Mouse (Mus musculus): Measurements from ENCODE around the gene Agrp. TPM values are rescaled to one million over a fixed set of nuclear protein-coding genes. Genes with fewer than 3 reads are reported as not detected.

Gene Agrp
- polyA plus RNA-seq (2014; fragmentation: Illumina TruSeq; extraction: RNeasy Lipid Tissue Mini Kit (QIAGEN cat#74804); ENCODE audit: low read depth, low replicate concordance): not detected

DNA sequence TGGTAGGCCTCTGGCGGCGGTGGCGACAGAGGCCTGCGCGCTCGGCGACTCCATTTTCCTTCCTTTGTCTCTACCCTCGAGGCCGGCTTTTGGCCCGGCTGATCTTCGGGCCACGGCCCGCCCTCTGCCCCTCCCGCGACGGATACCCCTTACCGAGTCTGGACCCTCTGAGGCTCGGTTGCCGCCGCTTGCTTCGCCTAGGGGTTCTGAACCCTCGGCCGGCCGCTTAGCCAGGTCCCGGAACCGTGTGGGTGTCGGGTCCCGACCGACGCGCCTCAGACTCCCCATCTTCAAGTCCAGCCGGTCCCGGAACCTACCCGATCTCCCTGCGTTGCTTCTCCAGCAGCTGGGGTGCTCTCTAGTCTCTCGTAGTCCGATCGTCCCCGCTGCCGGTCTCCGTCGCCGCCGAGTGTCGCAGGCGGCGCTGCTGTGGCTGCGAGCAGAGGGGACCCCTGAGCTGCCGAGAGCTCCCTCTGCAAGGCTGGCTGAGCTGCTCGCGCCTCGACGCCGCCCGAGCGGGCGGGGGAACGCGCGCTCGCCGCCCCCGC lies at the start of gene Agrp:
Gene Agrp, minus strand, starts transcription at position 431 of the 548 bp plus-strand sequence.

DNA sequence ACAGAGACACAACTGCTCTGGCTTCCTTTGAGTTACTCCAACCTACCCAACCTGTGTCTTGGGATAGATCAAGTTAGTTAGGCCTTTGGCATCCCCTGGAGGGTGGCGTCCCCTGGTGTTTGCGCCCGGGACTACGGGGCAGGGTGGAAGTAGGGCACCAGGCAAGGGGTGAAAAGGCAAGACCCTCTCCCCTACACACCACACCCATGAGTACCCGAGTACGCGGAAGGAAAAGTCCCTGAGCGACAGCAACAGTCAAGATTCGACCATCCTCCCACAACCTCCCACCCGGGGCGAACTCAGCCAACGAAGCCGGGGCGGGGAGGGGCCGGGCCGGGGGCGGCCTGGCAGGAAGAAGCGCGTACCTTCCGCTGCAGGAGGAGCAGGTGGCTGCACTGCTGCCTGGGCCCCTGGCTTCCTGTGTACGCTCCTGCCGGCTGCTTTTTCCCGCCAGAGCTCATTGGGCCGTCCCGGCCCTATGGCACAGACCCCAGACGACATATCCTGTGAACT lies 48.7 kb upstream of the Agrp start, which contains the start of gene Carmil2:
Gene Carmil2, plus strand, starts transcription at position 479 of the 513 bp plus-strand sequence.

DNA sequence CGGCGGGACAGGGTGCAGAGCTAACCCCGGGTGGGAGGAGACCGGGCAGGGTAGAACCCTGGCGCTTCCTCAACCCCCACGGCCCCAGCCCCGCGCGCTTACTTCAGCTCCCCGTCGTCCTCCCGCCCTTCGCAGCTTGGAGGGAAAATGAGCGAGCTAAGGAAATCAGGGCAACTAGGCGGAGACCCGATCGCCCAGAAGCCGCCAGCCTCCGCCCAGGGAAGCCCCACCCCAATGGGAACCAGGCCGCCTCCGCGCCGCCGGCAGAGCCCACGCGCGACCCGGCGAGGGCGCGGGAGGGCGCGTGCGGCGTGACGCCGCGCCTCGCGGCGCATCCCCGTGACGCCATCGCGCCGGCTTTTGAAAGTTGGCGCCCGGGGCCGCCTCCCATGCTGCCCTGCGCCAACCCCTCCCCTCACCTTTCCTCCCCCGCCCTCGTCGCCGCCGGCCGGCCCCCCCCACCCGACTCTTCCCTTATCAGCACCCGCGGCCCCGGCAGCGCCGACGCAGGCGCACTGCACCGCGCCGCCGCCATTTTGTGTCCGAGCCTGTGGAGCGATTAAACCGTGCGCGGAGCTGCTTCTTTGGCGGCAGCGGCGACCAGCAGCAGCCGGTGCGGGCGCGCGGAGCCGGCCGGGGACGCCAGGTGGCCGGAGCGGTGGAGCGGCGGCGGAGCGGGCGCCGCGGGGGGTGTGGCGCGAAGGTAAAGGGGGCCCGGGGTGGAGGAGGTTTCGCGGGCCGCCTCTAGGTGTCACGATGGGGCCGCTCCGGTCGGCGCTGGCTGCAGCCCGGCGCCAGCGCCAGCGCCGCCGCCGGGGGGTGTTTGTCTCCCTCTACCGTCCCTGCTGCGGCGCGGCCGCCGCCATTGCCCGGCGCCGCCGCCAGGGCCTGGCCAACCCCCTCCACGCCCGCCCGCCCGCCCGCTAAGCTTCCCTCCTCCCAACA lies 903 bp downstream of the Agrp start, which contains the start of gene Ctcf:
Gene Ctcf, plus strand, starts transcription at position 551 of the 945 bp plus-strand sequence.

DNA sequence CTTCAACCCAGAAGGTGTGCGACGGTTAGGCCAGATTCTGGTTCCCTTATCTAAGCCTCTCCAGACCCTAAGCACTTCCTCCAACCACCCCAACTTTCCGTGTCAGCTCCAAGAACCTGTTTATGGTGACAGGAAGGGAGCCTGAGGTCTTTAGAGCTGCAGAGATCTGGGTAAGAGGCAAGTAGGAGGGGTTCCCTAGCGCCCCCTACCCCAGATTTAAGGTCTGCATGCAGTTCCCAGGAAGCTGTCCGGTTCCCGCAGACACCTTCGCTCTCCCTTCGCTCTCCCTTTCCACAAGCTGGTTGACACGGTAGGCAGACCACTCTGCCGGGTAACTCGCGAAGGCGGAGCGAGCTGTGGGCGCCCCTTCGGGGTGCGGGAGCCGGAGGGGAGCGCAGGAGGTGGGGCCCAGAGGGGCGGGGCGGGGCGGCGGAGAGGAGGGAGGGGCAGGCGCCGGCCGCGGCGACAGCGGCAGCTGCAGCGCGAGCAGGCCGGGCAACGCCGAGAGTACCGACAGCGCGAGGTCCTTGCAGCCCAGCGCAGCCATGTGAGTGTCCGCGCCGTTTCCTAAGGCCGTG lies 32.3 kb downstream of the Agrp start, which contains the start of gene Ripor1:
Gene Ripor1, plus strand, starts transcription at position 452 of the 578 bp plus-strand sequence.

DNA sequence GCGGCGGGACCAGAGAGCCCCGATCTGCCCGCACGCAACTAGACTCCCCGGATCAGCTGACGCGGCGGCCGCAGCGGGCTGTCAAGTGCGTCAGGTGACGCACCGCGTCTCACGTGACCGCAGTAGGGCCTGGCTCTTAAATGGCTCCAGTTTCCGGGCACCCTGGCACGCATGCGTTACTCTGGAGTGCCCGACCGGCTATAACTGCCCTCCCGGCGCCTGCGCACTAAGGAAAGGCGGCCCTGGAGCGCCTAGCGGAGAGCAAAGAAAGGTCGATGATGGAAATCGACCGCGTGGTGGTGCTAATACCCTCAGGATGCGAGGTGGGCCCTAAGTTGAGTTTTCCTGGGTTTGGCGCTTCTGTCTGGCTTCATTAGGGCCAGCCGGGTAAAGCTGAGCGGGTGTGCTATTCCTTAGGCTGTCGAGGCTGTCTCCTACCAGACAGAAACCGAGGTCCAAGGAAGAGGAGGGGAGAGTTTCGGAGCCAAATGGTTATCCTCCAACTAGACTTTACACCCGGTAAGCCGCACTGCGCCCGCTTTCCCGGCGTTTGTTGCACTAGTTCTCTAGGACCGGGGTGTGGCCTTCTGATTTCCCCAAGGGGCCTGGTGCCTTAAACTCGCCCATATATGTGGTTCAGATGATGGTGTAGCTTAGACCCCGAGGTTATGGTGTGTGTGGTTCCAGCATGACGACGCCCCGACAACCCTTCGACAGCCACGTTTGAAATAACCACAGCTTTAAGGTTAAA lies 71.1 kb downstream of the Agrp start, which contains the start of gene Atp6v0d1:
Gene Atp6v0d1, minus strand, starts transcription at position 96 of the 751 bp plus-strand sequence.

DNA sequence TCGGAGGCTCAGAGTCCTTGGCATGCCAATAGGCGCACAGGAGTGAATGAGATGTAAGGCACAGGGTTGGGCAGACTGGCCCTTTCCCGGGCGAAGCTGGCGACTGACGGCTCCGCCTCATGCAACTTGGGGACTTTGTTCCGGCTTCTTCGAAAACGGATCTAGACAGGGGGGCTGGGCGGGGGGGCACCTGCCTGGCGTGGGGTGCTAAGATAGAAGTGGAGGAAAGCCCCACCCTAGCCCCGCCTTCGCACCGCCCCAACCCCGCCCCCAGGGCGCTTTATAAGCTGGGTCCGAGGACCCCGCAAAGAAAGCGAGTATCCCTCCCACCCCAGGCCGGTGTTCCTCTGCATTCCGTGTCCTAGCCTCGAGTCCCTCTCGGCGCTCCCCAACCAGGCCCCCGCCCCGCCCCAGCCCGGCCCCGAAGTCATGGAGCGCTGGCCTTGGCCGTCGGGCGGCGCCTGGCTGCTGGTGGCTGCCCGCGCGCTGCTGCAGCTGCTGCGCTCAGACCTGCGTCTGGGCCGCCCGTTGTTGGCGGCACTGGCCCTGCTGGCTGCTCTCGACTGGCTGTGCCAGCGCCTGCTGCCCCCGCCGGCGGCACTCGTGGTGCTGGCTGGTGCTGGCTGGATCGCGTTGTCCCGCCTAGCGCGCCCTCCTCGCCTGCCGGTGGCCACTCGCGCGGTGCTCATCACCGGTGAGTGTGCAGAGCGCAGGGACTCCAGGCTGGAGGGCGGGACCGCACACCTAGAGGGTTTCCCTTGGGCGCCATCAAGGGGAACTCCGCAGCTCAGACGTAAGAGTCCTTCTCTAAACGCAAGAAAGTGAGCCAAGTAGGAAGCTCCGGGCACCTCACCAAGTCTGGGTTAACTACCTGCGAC lies 118.5 kb downstream of the Agrp start, which contains the start of gene Hsd11b2:
Gene Hsd11b2, plus strand, starts transcription at position 320 of the 878 bp plus-strand sequence.

Other genes starting within 250 kb of the Agrp start
- not detected for gene Kctd19, start 223.9 kb downstream of the Agrp start, polyA plus RNA-seq (2014; fragmentation: Illumina TruSeq; extraction: RNeasy Lipid Tissue Mini Kit (QIAGEN cat#74804); ENCODE audit: low read depth, low replicate concordance)
- gene Lrrc36, start 223.8 kb downstream of the Agrp start, polyA plus RNA-seq (2014; fragmentation: Illumina TruSeq; extraction: RNeasy Lipid Tissue Mini Kit (QIAGEN cat#74804); ENCODE audit: low read depth, low replicate concordance): not detected
- 1.1 TPM for gene Tppp3, start 165.9 kb downstream of the Agrp start, polyA plus RNA-seq (2014; fragmentation: Illumina TruSeq; extraction: RNeasy Lipid Tissue Mini Kit (QIAGEN cat#74804); ENCODE audit: low read depth, low replicate concordance)
- gene Zdhhc1, start 140.5 kb downstream of the Agrp start, polyA plus RNA-seq (2014; fragmentation: Illumina TruSeq; extraction: RNeasy Lipid Tissue Mini Kit (QIAGEN cat#74804); ENCODE audit: low read depth, low replicate concordance): 3.8 TPM
- gene Hsd11b2, start 118.6 kb downstream of the Agrp start, polyA plus RNA-seq (2014; fragmentation: Illumina TruSeq; extraction: RNeasy Lipid Tissue Mini Kit (QIAGEN cat#74804); ENCODE audit: low read depth, low replicate concordance): 68.5 TPM
- 23.0 TPM for gene Atp6v0d1, start 71.3 kb downstream of the Agrp start, polyA plus RNA-seq (2014; fragmentation: Illumina TruSeq; extraction: RNeasy Lipid Tissue Mini Kit (QIAGEN cat#74804); ENCODE audit: low read depth, low replicate concordance)
- gene Ripor1, start 32.1 kb downstream of the Agrp start, polyA plus RNA-seq (2014; fragmentation: Illumina TruSeq; extraction: RNeasy Lipid Tissue Mini Kit (QIAGEN cat#74804); ENCODE audit: low read depth, low replicate concordance): 0.98 TPM
- 95.5 TPM for gene Ctcf, start 825 bp downstream of the Agrp start, polyA plus RNA-seq (2014; fragmentation: Illumina TruSeq; extraction: RNeasy Lipid Tissue Mini Kit (QIAGEN cat#74804); ENCODE audit: low read depth, low replicate concordance)
- 0.50 TPM for gene Carmil2, start 48.9 kb upstream of the Agrp start, polyA plus RNA-seq (2014; fragmentation: Illumina TruSeq; extraction: RNeasy Lipid Tissue Mini Kit (QIAGEN cat#74804); ENCODE audit: low read depth, low replicate concordance)
- 1.4 TPM for gene Acd, start 63.7 kb upstream of the Agrp start, polyA plus RNA-seq (2014; fragmentation: Illumina TruSeq; extraction: RNeasy Lipid Tissue Mini Kit (QIAGEN cat#74804); ENCODE audit: low read depth, low replicate concordance)
- gene Pard6a, start 63.8 kb upstream of the Agrp start, polyA plus RNA-seq (2014; fragmentation: Illumina TruSeq; extraction: RNeasy Lipid Tissue Mini Kit (QIAGEN cat#74804); ENCODE audit: low read depth, low replicate concordance): not detected
- not detected for gene 4933405L10Rik, start 70.3 kb upstream of the Agrp start, polyA plus RNA-seq (2014; fragmentation: Illumina TruSeq; extraction: RNeasy Lipid Tissue Mini Kit (QIAGEN cat#74804); ENCODE audit: low read depth, low replicate concordance)
- gene Enkd1, start 70.8 kb upstream of the Agrp start, polyA plus RNA-seq (2014; fragmentation: Illumina TruSeq; extraction: RNeasy Lipid Tissue Mini Kit (QIAGEN cat#74804); ENCODE audit: low read depth, low replicate concordance): 0.16 TPM
- gene Gfod2, start 121.3 kb upstream of the Agrp start, polyA plus RNA-seq (2014; fragmentation: Illumina TruSeq; extraction: RNeasy Lipid Tissue Mini Kit (QIAGEN cat#74804); ENCODE audit: low read depth, low replicate concordance): 0.16 TPM
- 6.4 TPM for gene Ranbp10, start 190.0 kb upstream of the Agrp start, polyA plus RNA-seq (2014; fragmentation: Illumina TruSeq; extraction: RNeasy Lipid Tissue Mini Kit (QIAGEN cat#74804); ENCODE audit: low read depth, low replicate concordance)
- not detected for gene Tsnaxip1, start 190.3 kb upstream of the Agrp start, polyA plus RNA-seq (2014; fragmentation: Illumina TruSeq; extraction: RNeasy Lipid Tissue Mini Kit (QIAGEN cat#74804); ENCODE audit: low read depth, low replicate concordance)
- gene Cenpt, start 215.9 kb upstream of the Agrp start, polyA plus RNA-seq (2014; fragmentation: Illumina TruSeq; extraction: RNeasy Lipid Tissue Mini Kit (QIAGEN cat#74804); ENCODE audit: low read depth, low replicate concordance): 0.76 TPM
- gene Thap11, start 217.7 kb upstream of the Agrp start, polyA plus RNA-seq (2014; fragmentation: Illumina TruSeq; extraction: RNeasy Lipid Tissue Mini Kit (QIAGEN cat#74804); ENCODE audit: low read depth, low replicate concordance): 8.3 TPM
- gene Nutf2, start 223.2 kb upstream of the Agrp start, polyA plus RNA-seq (2014; fragmentation: Illumina TruSeq; extraction: RNeasy Lipid Tissue Mini Kit (QIAGEN cat#74804); ENCODE audit: low read depth, low replicate concordance): 47.5 TPM
- 1.4 TPM for gene Edc4, start 243.5 kb upstream of the Agrp start, polyA plus RNA-seq (2014; fragmentation: Illumina TruSeq; extraction: RNeasy Lipid Tissue Mini Kit (QIAGEN cat#74804); ENCODE audit: low read depth, low replicate concordance)

Data from sigmoid colon, adult 10 weeks (tissue).